Mouse (Mus musculus): ENCODE results near the gene D17H6S53E.

- TF ChIP-seq CTCF (IDR thresholded peaks at IDR 0.05; ENCODE audit: low read depth) (no peak), EP300 (IDR thresholded peaks at IDR 0.05; ENCODE audit: low read depth) (no peak)
Measured at GRCm38 (mm10) chr17:35175382-35175781, 49.2 kb downstream of the D17H6S53E start.
